Mouse (Mus musculus) MEL (cell line): ENCODE measurements around the gene Lgr5. TPM values are rescaled to one million over a fixed set of nuclear protein-coding genes. Genes with fewer than 3 reads are reported as not detected.

ENCODE experiments used
- DNase-seq: peaks from one replicate; pipeline ENCODE4 v3.0.0; 2011; ENCODE audit warnings: low read depth, low spot score
- H3K27ac ChIP-seq: 2 replicates; pipeline ENCODE4 v1.5.1; 2012; ENCODE audit warnings: low read depth, mild to moderate bottlenecking, control low read depth, low read length, moderate library complexity; ENCODE audit not compliant: control insufficient read depth
- H3K27me3 ChIP-seq, 2 experiments: fragments of 150-350 bp in 1 of 2; sonication (generic) in 1 of 2; 2 replicates each; pipeline ENCODE4 v1.6.1; 2012; ENCODE audit warnings: low read length in 2 of 2, mild to moderate bottlenecking in 2 of 2, improper control_type of control experiment in 1 of 2, moderate library complexity in 1 of 2; ENCODE audit not compliant: insufficient read depth in 2 of 2, control insufficient read depth in 1 of 2
- H3K36me3 ChIP-seq, 2 experiments: 2 replicates each; pipeline ENCODE4 v1.6.1; 2012 to 2014; ENCODE audit warnings: low read length in 2 of 2, improper control_type of control experiment in 1 of 2, inconsistent platforms in 1 of 2, mild to moderate bottlenecking in 1 of 2; ENCODE audit not compliant: insufficient read depth in 2 of 2, control insufficient read depth in 1 of 2
- H3K4me1 ChIP-seq, 2 experiments: fragments of 150-350 bp in 1 of 2; sonication (generic) in 1 of 2; 2 replicates each; pipeline ENCODE4 v1.6.1; 2012; ENCODE audit warnings: low read length in 2 of 2, improper control_type of control experiment in 1 of 2, mild to moderate bottlenecking in 1 of 2; ENCODE audit not compliant: insufficient read depth in 2 of 2, control insufficient read depth in 1 of 2
- H3K4me3 ChIP-seq, 2 experiments: fragments of 150-350 bp in 1 of 2; sonication (generic) in 1 of 2; 2 replicates each; pipeline ENCODE4 v1.5.1; 2012; ENCODE audit warnings: low read depth in 2 of 2, low read length in 2 of 2, mild to moderate bottlenecking in 2 of 2, moderate library complexity in 2 of 2, control low read depth in 1 of 2, improper control_type of control experiment in 1 of 2; ENCODE audit not compliant: control insufficient read depth in 1 of 2, insufficient read depth in 1 of 2
- H3K79me2 ChIP-seq: 2 replicates; pipeline ENCODE4 v1.6.1; 2012; ENCODE audit warnings: mild to moderate bottlenecking, low read length, moderate library complexity; ENCODE audit not compliant: control insufficient read depth, poor library complexity, insufficient read depth
- H3K9ac ChIP-seq: 2 replicates; pipeline ENCODE4 v1.6.1; 2012; ENCODE audit warnings: low read depth, mild to moderate bottlenecking, control low read depth, low read length, moderate library complexity; ENCODE audit not compliant: control insufficient read depth, poor library complexity, severe bottlenecking
- H3K9me3 ChIP-seq: fragments of 150-350 bp; sonication (generic); replicated peaks from 2 replicates; pipeline ENCODE4 v1.6.1; 2012; ENCODE audit warnings: mild to moderate bottlenecking, low read length, improper control_type of control experiment, moderate library complexity; ENCODE audit not compliant: insufficient read depth
- BHLHE40 ChIP-seq: IDR thresholded peaks from 2 replicates; pipeline ENCODE4 v1.6.1; 2012; ENCODE audit warnings: low read depth, mild to moderate bottlenecking, inconsistent platforms, low read length, improper control_type of control experiment, borderline replicate concordance
- CHD1 ChIP-seq: IDR thresholded peaks from 2 replicates; pipeline ENCODE4 v1.6.1; 2012; ENCODE audit warnings: low read depth, mild to moderate bottlenecking, inconsistent platforms, low read length, improper control_type of control experiment
- CTCF ChIP-seq, 3 experiments: IDR thresholded peaks in 2 of 3; conservative IDR thresholded peaks in 1 of 3; 2 replicates each; pipeline ENCODE4 v1.5.1; 2011 to 2012; ENCODE audit warnings: low read length in 3 of 3, low read depth in 2 of 3, mild to moderate bottlenecking in 2 of 3, improper control_type of control experiment in 1 of 3, inconsistent platforms in 1 of 3, mixed read lengths in 1 of 3, moderate library complexity in 1 of 3; ENCODE audit not compliant: control insufficient read depth in 1 of 3, insufficient read depth in 1 of 3, poor library complexity in 1 of 3, severe bottlenecking in 1 of 3
- ELF1 ChIP-seq: IDR thresholded peaks from 2 replicates; pipeline ENCODE4 v1.6.1; 2014; ENCODE audit warnings: low read depth, mild to moderate bottlenecking, inconsistent platforms, low read length, improper control_type of control experiment, moderate library complexity
- EP300 ChIP-seq, 2 experiments: IDR thresholded peaks; 2 replicates each; pipeline ENCODE4 v1.6.1; 2011; ENCODE audit warnings: improper control_type of control experiment in 2 of 2, low read length in 2 of 2, low read depth in 1 of 2, mild to moderate bottlenecking in 1 of 2
- ETS1 ChIP-seq: IDR thresholded peaks from 2 replicates; pipeline ENCODE4 v1.6.1; 2012; ENCODE audit warnings: low read depth, mild to moderate bottlenecking, inconsistent platforms, low read length, improper control_type of control experiment, moderate library complexity
- GATA1 ChIP-seq: IDR thresholded peaks from 2 replicates; pipeline ENCODE4 v1.6.1; 2011; ENCODE audit warnings: low read depth, low read length, improper control_type of control experiment
- HCFC1 ChIP-seq: IDR thresholded peaks from 2 replicates; pipeline ENCODE4 v1.6.1; 2012; ENCODE audit warnings: low read depth, mild to moderate bottlenecking, inconsistent platforms, low read length, improper control_type of control experiment, moderate library complexity
- JUND ChIP-seq: IDR thresholded peaks from 2 replicates; pipeline ENCODE4 v1.6.1; 2011; ENCODE audit warnings: low read depth, mild to moderate bottlenecking, improper control_type of control experiment, low read length
- KAT2A ChIP-seq: conservative IDR thresholded peaks from 2 replicates; pipeline ENCODE4 v1.6.1; 2012; ENCODE audit warnings: low read depth, low read length, improper control_type of control experiment, inconsistent platforms
- MAFK ChIP-seq: IDR thresholded peaks from 2 replicates; pipeline ENCODE4 v1.6.1; 2011; ENCODE audit warnings: low read depth, mild to moderate bottlenecking, low read length, improper control_type of control experiment, borderline replicate concordance
- MAX ChIP-seq: IDR thresholded peaks from 2 replicates; pipeline ENCODE4 v1.6.1; 2011; ENCODE audit warnings: low read length, improper control_type of control experiment
- MAZ ChIP-seq: IDR thresholded peaks from 2 replicates; pipeline ENCODE4 v1.6.1; 2012; ENCODE audit warnings: low read depth, mild to moderate bottlenecking, inconsistent platforms, low read length, improper control_type of control experiment
- MXI1 ChIP-seq: IDR thresholded peaks from 2 replicates; pipeline ENCODE4 v1.6.1; 2011; ENCODE audit warnings: mild to moderate bottlenecking, low read depth, low read length, improper control_type of control experiment
- MYB ChIP-seq: IDR thresholded peaks from 2 replicates; pipeline ENCODE4 v1.6.1; 2011; ENCODE audit warnings: mild to moderate bottlenecking, low read depth, low read length, improper control_type of control experiment
- POLR2AphosphoS5 ChIP-seq: IDR thresholded peaks from 2 replicates; pipeline ENCODE4 v1.6.1; 2012; ENCODE audit warnings: low read depth, borderline replicate concordance, mild to moderate bottlenecking, inconsistent platforms, low read length, moderate library complexity, mixed read lengths
- RAD21 ChIP-seq: IDR thresholded peaks from 2 replicates; pipeline ENCODE4 v1.6.1; 2011; ENCODE audit warnings: mild to moderate bottlenecking, low read depth, low read length, improper control_type of control experiment
- RCOR1 ChIP-seq: IDR thresholded peaks from 2 replicates; pipeline ENCODE4 v1.6.1; 2012; ENCODE audit warnings: low read depth, mild to moderate bottlenecking, inconsistent platforms, low read length, improper control_type of control experiment
- SMC3 ChIP-seq: IDR thresholded peaks from 2 replicates; pipeline ENCODE4 v1.6.1; 2011; ENCODE audit warnings: low read depth, low read length, improper control_type of control experiment
- TAL1 ChIP-seq: IDR thresholded peaks from 2 replicates; pipeline ENCODE4 v1.6.1; 2012; ENCODE audit warnings: mild to moderate bottlenecking, inconsistent platforms, low read length, moderate library complexity, mixed read lengths
- TBP ChIP-seq: IDR thresholded peaks from 2 replicates; pipeline ENCODE4 v1.8.0; 2011; ENCODE audit warnings: low read depth, low read length, improper control_type of control experiment
- TCF12 ChIP-seq: IDR thresholded peaks from 2 replicates; pipeline ENCODE4 v1.6.1; 2014; ENCODE audit warnings: low read depth, mild to moderate bottlenecking, inconsistent platforms, low read length, improper control_type of control experiment, moderate library complexity
- UBTF ChIP-seq: IDR thresholded peaks from 2 replicates; pipeline ENCODE4 v1.6.1; 2012; ENCODE audit warnings: low read depth, mild to moderate bottlenecking, inconsistent platforms, low read length, improper control_type of control experiment, moderate library complexity, borderline replicate concordance; ENCODE audit not compliant: insufficient read depth
- ZMIZ1 ChIP-seq: IDR thresholded peaks from 2 replicates; pipeline ENCODE4 v1.6.1; 2012; ENCODE audit warnings: low read depth, mild to moderate bottlenecking, inconsistent platforms, low read length, improper control_type of control experiment, moderate library complexity
- ZNF384 ChIP-seq: IDR thresholded peaks from 2 replicates; pipeline ENCODE4 v1.6.1; 2012; ENCODE audit warnings: low read depth, mild to moderate bottlenecking, inconsistent platforms, low read length, improper control_type of control experiment
- polyA plus RNA-seq, 2 experiments: library from polyadenylated mRNA; stranded (reverse) in 1 of 2; unstranded in 1 of 2; fragments of >175 nt in 1 of 2; fragments of >200 nt in 1 of 2; gene quantifications; 2 replicates each; pipeline versions ENCODE4 v1.2.1 to v1.2.4; 2012; ENCODE audit warnings: low replicate concordance in 2 of 2, low read depth in 1 of 2; ENCODE audit not compliant: insufficient read length in 2 of 2, insufficient read depth in 1 of 2, missing spikeins in 1 of 2
- total RNA-seq: library from RNA; depleted of rRNA; stranded (reverse); fragments of 300-350 nt; gene quantifications from 2 replicates; pipeline ENCODE4 v1.2.3, GENCODE M21; 2012

The Lgr5 gene
- total and polyA plus RNA-seq, 3 experiments, result not detected

- H3K4me1 ChIP-seq, result peaks cover 0 to 10% of the 10 kb centered on the region in 2 experiments; a peak in 2 of 4 replicates
- no peak overlapping the region for H3K4me3 ChIP-seq
- no peaks in the 10 kb centered on the region for H3K27me3 ChIP-seq
- peaks cover 0 to 7% of the 10 kb centered on the region in 2 experiments; a peak in 2 of 4 replicates for H3K36me3 ChIP-seq
- no peak for TF ChIP-seq MYB
- TF ChIP-seq UBTF, result no peak
- TF ChIP-seq SMC3, result no peak
- TF ChIP-seq ETS1, result no peak
- no peak for TF ChIP-seq MAZ
- no peak for TF ChIP-seq JUND
- TF ChIP-seq POLR2AphosphoS5, result no peak
- TF ChIP-seq GATA1, result no peak
- no peak for TF ChIP-seq MAX
- TF ChIP-seq TBP, result no peak
- no peak overlapping the region for H3K27ac ChIP-seq
- H3K9ac ChIP-seq, result no peak overlapping the region
- no peak for DNase-seq
- H3K9me3 ChIP-seq, result no peaks in the 10 kb centered on the region
- H3K79me2 ChIP-seq, result no peaks in the 10 kb centered on the region
These were observed 399 bp upstream of the Lgr5 start for GRCm38 (mm10) chr10:115587979-115588378.

- Histone ChIP-seq H3K27ac (peak overlapping the region; percentile 28; the same call in 1 of the 2 replicates), H3K9me3 (no peaks in the 10 kb centered on the region), H3K9ac (no peak overlapping the region), H3K27me3 (no peaks in the 10 kb centered on the region; a peak in 1 of 4 replicates), H3K79me2 (no peaks in the 10 kb centered on the region), H3K36me3 (peaks cover 0 to 7% of the 10 kb centered on the region in 2 experiments; a peak in 2 of 4 replicates), H3K4me3 (0 out of 4 replicates have a peak overlapping the region, but pooled peaks of 1 of the 2 experiments have one; percentile 1), H3K4me1 (peaks cover 0 to 10% of the 10 kb centered on the region in 2 experiments; a peak in 2 of 4 replicates)
- peak; percentile 83 for DNase-seq
- TF ChIP-seq GATA1, result peak; percentile 81
- TF ChIP-seq CHD1, result no peak
- no peak for TF ChIP-seq TBP
- TF ChIP-seq ETS1, result peak; percentile 73
- TF ChIP-seq SMC3, result no peak
- TF ChIP-seq BHLHE40, result peak; percentile 59; the same call in 1 of the 2 replicates
- TF ChIP-seq MAZ, result peak; percentile 81
- no peak for TF ChIP-seq CTCF (IDR thresholded peaks at IDR 0.05 in 2 of 3, conservative IDR thresholded peaks at IDR 0.05 in 1 of 3; ENCODE audit: control insufficient read depth in 1 of 3, insufficient read depth in 1 of 3, low read depth in 2 of 3, low read length in 3 of 3, poor library complexity in 1 of 3, severe bottlenecking in 1 of 3)
- TF ChIP-seq MYB, result peak; percentile 38; the same call in 1 of the 2 replicates
- TF ChIP-seq POLR2AphosphoS5, result no peak
- peak; percentile 96 for TF ChIP-seq TAL1
- TF ChIP-seq RCOR1, result peak; percentile 98
- TF ChIP-seq ZNF384, result peak; percentile 95
- no peak for TF ChIP-seq HCFC1
- TF ChIP-seq KAT2A, result no peak
- peak; percentile 89; the same call in 1 of the 2 replicates for TF ChIP-seq MAFK
- no peak for TF ChIP-seq ELF1
- no peak for TF ChIP-seq MXI1
- peak; percentile 79 to 85 for TF ChIP-seq EP300 (IDR thresholded peaks at IDR 0.05; ENCODE audit: low read depth in 1 of 2, low read length in 2 of 2)
- no peak for TF ChIP-seq JUND
- TF ChIP-seq ZMIZ1, result no peak
- TF ChIP-seq TCF12, result peak; percentile 66
- TF ChIP-seq RAD21, result no peak
These were observed 1.0 kb downstream of the Lgr5 start for GRCm38 (mm10) chr10:115586246-115587231.
